In the genomic region with DNA sequence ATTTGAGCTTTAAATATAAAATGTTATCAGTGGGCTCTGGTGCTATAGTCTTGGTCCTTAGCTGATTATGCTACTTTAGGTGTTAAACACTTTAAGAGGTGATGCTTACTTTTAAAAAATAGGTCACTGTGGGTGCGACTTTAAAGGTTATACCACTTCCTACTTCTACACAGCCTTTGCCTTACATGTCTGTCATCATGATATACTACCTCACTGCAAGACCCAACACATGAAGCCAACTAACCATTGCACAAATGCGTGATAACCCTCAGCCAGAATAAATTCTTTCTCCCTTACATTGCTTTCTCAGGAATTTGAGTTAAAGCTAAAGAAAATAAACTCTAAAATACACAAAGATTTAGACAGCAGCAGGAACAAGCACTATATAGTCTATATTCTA, we compare ENCODE assay signal across 16 mouse cellular contexts.
"Had no signal": no experiment of that assay in that cellular context is flagged by ENCODE, and none has a peak within 500 bp of the region (broad histone marks: within the 10 kb centered on the region; RNA-seq: fewer than 3 reads in every experiment).

No protein-coding gene starts in this region.

- H3K4me1 ChIP-seq: midbrain, embryonic 12.5 days; neural tube, embryonic 15.5 days had no signal

- DNase-seq: kidney, adult 2 months; kidney, postnatal 14 days; liver, embryonic 13.5 days; liver, postnatal 0 days; lung, postnatal 14 days; right cerebral cortex, adult 18-20 months; thymus, adult 2 months; thymus, postnatal 36 days had no signal

- H3K9me3 ChIP-seq: kidney, embryonic 15.5 days; limb, embryonic 10.5 days; liver, embryonic 13.5 days; lung, embryonic 15.5 days; midbrain, embryonic 12.5 days; neural tube, embryonic 15.5 days had no signal

- H3K27me3 ChIP-seq: kidney, embryonic 15.5 days; liver, embryonic 13.5 days; lung, embryonic 15.5 days; midbrain, embryonic 12.5 days; neural tube, embryonic 15.5 days had no signal

- H3K4me3 ChIP-seq: kidney, embryonic 15.5 days; left cerebral cortex, adult 2 months; limb, embryonic 10.5 days; liver, embryonic 13.5 days; lung, embryonic 15.5 days; midbrain, embryonic 12.5 days; neural tube, embryonic 15.5 days had no signal

- H3K36me3 ChIP-seq: kidney, embryonic 15.5 days; limb, embryonic 10.5 days; liver, embryonic 13.5 days; lung, embryonic 15.5 days; midbrain, embryonic 12.5 days; neural tube, embryonic 15.5 days had no signal

- ATAC-seq: liver, postnatal 0 days; midbrain, embryonic 16.5 days had no signal

- H3K27ac ChIP-seq: kidney, embryonic 15.5 days; limb, embryonic 10.5 days; liver, embryonic 13.5 days; lung, embryonic 15.5 days; macrophage; midbrain, embryonic 12.5 days; neural tube, embryonic 15.5 days had no signal
